Mouse (Mus musculus): ENCODE data around the gene Snx29.

DNA sequence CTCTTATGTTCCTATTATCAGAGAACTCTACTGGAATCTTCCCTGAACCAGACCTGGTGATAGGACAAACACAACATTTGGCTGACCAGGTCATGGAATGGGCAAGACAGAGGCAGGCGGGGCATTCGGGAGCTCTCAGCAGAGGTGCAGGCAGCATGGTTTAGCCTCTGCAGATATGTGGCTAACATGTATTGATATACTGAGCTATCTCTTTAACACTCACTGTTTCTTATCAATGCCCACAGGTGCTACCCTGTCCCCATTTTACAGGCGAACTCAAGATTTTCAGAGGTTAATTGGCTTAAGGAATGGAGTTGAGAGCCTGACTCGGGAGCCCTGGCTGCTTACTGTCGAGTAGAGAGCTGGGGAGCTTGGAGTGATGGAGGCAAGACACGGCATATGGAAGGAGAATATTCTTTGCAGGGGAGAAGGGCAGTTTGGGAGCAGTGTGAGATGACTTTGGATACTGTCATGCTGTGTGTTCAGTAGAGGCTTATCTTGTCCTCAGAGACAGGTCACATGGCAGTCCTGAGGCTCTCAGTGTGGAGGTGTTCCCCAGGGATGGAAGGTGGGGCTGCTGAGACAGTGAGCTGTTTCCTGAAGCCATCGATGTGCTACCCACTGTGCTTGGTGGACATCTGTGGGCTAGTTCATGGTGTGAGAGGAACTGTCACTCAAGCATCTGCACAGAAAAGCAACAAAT, 473.2 kb downstream of the Snx29 start:
- no peak for TF ChIP-seq POLR2A (IDR thresholded peaks at IDR 0.05; ENCODE audit: extremely low read depth, insufficient read depth, low read length)
- TF ChIP-seq CTCF (IDR thresholded peaks at IDR 0.05; ENCODE audit: low read depth, low read length): no peak
